Mouse (Mus musculus) small intestine, adult 2 months (tissue): ENCODE results near the gene Smug1. TPM values are rescaled to one million over a fixed set of nuclear protein-coding genes. Genes with fewer than 3 reads are reported as not detected.

Source experiments
- H3K27ac ChIP-seq: fragments of 200-500 bp; 2 replicates; pipeline ENCODE4 v1.5.1; 2012; ENCODE audit warnings: low read depth, low read length, control low read depth, inconsistent platforms; ENCODE audit not compliant: insufficient read depth
- H3K27me3 ChIP-seq: fragments of 200-500 bp; 2 replicates; pipeline ENCODE4 v1.6.1; 2012; ENCODE audit warnings: mild to moderate bottlenecking, moderate library complexity, low read length, inconsistent platforms; ENCODE audit not compliant: control insufficient read depth, insufficient read depth
- H3K36me3 ChIP-seq: fragments of 200-500 bp; 2 replicates; pipeline ENCODE4 v1.6.1; 2012; ENCODE audit warnings: mild to moderate bottlenecking, low read length, control low read depth, inconsistent platforms; ENCODE audit not compliant: control insufficient read depth, insufficient read depth
- H3K4me1 ChIP-seq: fragments of 200-500 bp; 2 replicates; pipeline ENCODE4 v1.6.1; 2012; ENCODE audit warnings: low read length, inconsistent platforms, mixed read lengths; ENCODE audit not compliant: control insufficient read depth, insufficient read depth, insufficient read length
- H3K4me3 ChIP-seq: fragments of 200-500 bp; 2 replicates; pipeline ENCODE4 v1.5.1; 2012; ENCODE audit warnings: low read depth, mild to moderate bottlenecking, control low read depth, inconsistent platforms, low read length, moderate library complexity
- CTCF ChIP-seq: fragments of 200-500 bp; IDR thresholded peaks from 2 replicates; pipeline ENCODE4 v1.5.1; 2012; ENCODE audit warnings: low read depth, mild to moderate bottlenecking, control low read depth, inconsistent platforms, low read length, moderate library complexity, mixed read lengths; ENCODE audit not compliant: insufficient replicate concordance, insufficient read length; ENCODE audit errors: extremely low read depth
- POLR2A ChIP-seq: fragments of 200-500 bp; IDR thresholded peaks from 2 replicates; pipeline ENCODE4 v1.6.1; 2012; ENCODE audit warnings: low read depth, mild to moderate bottlenecking, control low read depth, inconsistent platforms, low read length, moderate library complexity
- WGBS: fragments of 180-500 bp; shearing (Covaris S2); methylation state at CpG from one replicate; pipeline ENCODE4 v1.1.7; 2018; 5-methylcytosine and 5-hydroxymethylcytosine counted together
- polyA plus RNA-seq: library from polyadenylated mRNA; depleted of rRNA; stranded (reverse); fragments of >200 nt; gene quantifications from 2 replicates; pipeline ENCODE4 v1.2.3, GENCODE M21; 2012

Smug1 gene
- polyA plus RNA-seq, 1 experiment, result 9.8 TPM

DNA sequence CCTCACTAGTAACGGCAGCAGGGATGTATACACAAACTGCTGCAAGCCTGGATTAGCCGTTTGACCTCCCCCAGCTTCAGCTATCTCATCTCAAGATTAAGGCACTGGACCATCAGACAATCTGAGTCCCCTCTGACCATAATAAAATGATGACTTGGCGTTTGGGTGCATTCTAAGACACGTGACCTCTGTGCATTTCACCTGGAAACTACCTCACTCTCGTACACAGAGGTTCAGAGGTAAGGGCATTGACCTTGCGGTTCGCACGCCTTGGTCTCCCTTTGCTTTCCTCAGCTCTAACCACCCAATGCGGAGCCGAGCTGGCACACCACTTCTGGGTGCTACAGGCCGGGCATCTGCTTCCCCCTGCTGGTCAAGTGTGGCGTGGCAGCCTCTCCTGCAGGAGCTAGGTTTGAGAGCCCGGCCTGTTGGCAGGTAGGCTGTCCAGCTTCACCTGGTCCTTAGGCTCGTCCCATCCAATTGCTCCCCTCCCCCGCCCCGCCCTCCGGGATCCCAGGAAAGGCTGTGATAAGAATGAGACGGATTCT lies 10.1 kb upstream of the Smug1 start:
- no peaks in the 10 kb centered on the region for H3K36me3 ChIP-seq
- TF ChIP-seq CTCF (peak; percentile 96), POLR2A (no peak)
- WGBS, result 2% methylated on average over 18 of the region's 18 CpGs
- H3K4me1 ChIP-seq, result no peaks in the 10 kb centered on the region; the same call in 1 of the 2 replicates
- H3K27ac ChIP-seq, result no peak overlapping the region
- peaks cover 17% of the 10 kb centered on the region for H3K27me3 ChIP-seq
- H3K4me3 ChIP-seq, result no peak overlapping the region

DNA sequence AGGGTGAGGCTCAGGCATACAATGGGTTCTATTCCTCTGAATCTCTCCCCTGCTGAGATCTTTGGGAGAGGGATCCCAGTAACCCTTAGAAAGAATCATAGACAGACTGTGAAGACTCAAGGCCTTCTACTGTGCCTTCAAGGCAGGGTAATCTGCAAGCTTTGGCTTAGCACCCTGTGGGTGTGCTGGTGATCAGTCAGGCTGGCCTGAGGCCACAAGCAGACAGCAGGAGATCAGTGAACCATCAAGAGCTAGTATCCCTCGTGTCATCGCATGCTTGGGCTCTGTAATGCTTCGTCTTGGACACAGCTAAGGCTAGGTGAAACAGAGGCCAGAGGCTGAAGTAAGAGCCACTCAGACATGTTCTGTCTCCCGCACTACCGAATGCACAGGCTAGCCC lies 6.4 kb upstream of the Smug1 start:
- H3K27me3 ChIP-seq, result peaks cover 36% of the 10 kb centered on the region
- no peak overlapping the region for H3K27ac ChIP-seq
- H3K36me3 ChIP-seq, result no peaks in the 10 kb centered on the region
- peaks cover 26% of the 10 kb centered on the region for H3K4me1 ChIP-seq
- H3K4me3 ChIP-seq, result no peak overlapping the region
- TF ChIP-seq POLR2A, result no peak
- no peak for TF ChIP-seq CTCF
- 90% methylated on average over 5 of the region's 5 CpGs for WGBS

DNA sequence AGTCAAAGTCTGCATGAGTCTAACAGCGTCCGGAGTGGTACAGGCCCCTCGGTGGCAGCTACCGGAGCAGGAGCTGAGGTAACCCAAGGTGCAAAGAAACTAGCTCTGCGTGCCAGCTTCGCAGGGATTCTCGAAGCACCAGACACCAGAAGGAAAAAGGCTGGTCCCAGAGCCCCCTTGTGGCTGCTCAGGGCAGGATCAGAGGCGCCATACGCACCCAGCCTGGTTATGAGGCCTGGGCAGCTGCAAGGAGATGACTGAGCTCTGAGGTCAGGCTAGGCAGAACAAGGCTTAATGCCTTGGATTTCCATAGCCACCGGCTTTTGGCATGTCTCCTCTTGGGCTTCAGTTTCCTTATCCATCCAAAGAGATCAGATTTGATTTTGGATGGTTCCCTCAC lies 5.6 kb upstream of the Smug1 start:
- no peaks in the 10 kb centered on the region for H3K36me3 ChIP-seq
- WGBS, result 3% methylated on average over 10 of the region's 10 CpGs
- H3K27me3 ChIP-seq, result peaks cover 33% of the 10 kb centered on the region
- no peak overlapping the region for H3K4me3 ChIP-seq
- H3K27ac ChIP-seq, result no peak overlapping the region
- H3K4me1 ChIP-seq, result peaks cover 27% of the 10 kb centered on the region
- TF ChIP-seq CTCF (peak; percentile 77), POLR2A (no peak)

DNA sequence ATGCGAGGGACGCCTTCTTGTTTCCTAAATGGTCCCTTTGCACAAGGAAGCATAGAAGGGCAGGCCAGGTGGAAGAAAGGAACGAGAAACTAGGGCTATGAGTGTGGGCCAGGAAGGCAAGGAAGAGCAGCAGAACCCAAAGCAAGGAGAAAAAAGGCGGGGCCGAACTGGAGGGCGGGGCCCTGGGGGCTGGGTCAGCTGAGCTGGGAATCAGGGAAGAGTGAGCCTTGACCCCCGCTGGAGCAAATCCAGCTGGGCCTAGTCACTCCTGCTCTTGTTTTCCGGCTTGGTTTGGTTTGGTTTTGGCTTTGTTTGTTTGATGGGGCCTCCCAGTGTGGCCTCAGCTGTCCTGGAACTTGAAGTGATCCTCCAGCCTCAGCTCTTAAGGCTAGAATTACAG lies 4.4 kb upstream of the Smug1 start:
- WGBS, result 25% methylated on average over 8 of the region's 8 CpGs
- Histone ChIP-seq H3K27ac (no peak overlapping the region), H3K4me1 (peaks cover 27% of the 10 kb centered on the region), H3K4me3 (no peak overlapping the region), H3K36me3 (no peaks in the 10 kb centered on the region), H3K27me3 (peaks cover 29% of the 10 kb centered on the region)
- TF ChIP-seq POLR2A (no peak), CTCF (no peak)

DNA sequence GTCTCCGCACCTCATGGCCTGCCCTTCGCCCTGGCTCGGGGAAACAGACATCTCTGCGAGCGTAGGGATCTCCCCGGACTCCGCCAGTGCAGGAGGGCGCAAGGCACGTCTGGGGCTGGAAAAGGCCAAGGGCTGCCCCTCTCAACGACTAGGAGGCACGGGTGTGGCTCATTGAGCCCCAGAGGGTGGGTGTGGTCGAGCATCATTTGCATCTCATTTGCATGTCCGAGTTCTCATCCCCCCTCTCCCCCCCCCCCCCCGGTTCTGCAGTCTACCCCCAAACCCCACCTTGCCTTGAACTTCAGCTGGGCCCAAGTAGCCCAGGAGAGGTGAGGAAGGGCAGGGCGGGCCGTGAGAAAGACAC lies 3.4 kb upstream of the Smug1 start:
- TF ChIP-seq POLR2A (no peak), CTCF (no peak)
- H3K4me1 ChIP-seq, result peaks cover 28% of the 10 kb centered on the region
- H3K36me3 ChIP-seq, result no peaks in the 10 kb centered on the region
- peaks cover 29% of the 10 kb centered on the region for H3K27me3 ChIP-seq
- no peak overlapping the region for H3K27ac ChIP-seq
- peak overlapping the region; percentile 15 for H3K4me3 ChIP-seq
- WGBS, result 29% methylated on average over 16 of the region's 16 CpGs

DNA sequence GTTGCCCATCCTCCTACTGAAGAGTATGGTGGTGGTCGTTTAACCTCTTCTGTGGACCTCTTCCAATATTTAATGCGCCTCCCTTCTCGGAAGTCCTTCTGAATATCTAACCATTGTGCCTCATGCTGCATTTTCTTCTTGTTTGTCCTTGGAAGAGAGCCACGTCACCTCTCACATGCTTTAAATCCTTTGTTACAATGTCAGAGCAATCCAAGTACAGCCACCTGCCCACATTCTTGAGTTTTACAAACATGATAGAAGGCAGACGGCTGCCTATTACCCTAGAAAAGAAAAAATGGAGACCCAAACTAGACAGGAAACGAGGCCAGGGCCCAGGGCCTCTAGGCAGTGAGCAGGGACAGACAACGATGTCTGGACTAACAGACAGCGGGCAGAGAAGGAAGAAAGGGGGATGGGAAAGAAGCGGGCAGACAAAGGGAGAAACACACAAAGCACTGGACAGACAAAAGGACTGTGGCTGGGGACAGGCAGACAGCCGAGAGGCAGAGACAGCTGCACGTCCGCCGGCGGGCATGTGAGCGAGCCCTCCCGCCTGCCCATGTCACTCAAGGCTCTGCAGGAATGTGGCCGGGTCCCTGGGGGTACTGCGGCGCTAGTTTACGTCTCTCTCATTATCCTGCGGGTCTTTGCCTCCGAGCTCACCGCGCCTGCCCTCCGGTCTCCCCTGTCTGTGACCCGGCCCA lies 2.9 kb upstream of the Smug1 start:
- H3K27me3 ChIP-seq, result peaks cover 29% of the 10 kb centered on the region
- H3K4me3 ChIP-seq, result peak overlapping the region; percentile 73
- H3K36me3 ChIP-seq, result no peaks in the 10 kb centered on the region
- H3K27ac ChIP-seq, result no peak overlapping the region
- 22% methylated on average over 26 of the region's 26 CpGs for WGBS
- no peak for TF ChIP-seq POLR2A
- no peak for TF ChIP-seq CTCF
- H3K4me1 ChIP-seq, result peaks cover 29% of the 10 kb centered on the region

DNA sequence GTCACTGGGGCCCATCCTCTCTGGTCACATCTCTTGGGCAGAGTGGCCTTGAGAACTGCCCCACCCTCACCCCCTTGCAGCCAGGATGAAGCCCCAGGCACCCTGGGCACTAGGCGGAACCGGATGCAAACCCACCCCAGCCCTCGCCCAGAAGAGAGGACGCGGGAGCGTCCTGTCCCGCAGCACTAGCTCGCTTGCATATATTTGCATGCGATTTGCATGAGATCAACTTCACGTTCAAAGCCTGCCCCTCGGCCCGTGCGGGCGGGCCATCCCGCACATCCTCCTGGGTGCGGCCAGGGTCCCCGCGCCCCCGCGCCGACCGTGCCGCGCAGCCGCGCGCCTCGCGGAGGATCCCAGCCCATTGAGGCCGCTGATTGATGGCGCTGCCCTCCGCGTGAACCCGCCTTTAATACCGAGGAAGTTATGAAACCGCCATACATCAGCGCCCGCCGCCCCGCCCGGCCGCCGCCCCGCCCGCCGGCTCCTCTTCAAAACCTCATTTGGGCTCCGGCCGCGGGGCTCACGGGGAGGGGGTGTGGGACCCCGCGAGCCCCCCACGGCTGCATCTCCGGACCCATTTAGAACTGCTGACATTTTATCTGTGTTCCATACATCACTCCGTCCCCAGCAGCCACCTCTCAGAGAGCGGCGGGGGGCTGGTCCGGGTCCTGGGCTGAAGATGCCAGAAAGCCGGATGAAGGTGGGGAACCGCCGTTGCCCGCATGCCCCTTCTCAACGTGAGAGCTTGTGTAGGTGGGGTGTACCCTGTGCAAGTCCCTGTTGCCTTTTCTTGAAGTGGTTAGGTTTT lies 2.1 kb upstream of the Smug1 start:
- WGBS, result 1% methylated on average over 63 of the region's 63 CpGs
- H3K27ac ChIP-seq, result no peak overlapping the region

More for the DNA sequence above, 2.1 kb upstream of the Smug1 start:
- Histone ChIP-seq H3K36me3 (no peaks in the 10 kb centered on the region), H3K4me3 (peak overlapping the region; percentile 73), H3K27me3 (peaks cover 29% of the 10 kb centered on the region), H3K4me1 (peaks cover 29% of the 10 kb centered on the region)
- no peak for TF ChIP-seq POLR2A
- TF ChIP-seq CTCF, result no peak
